Comparison of ENCODE assay signal across 10 mouse cellular contexts in the genomic region with DNA sequence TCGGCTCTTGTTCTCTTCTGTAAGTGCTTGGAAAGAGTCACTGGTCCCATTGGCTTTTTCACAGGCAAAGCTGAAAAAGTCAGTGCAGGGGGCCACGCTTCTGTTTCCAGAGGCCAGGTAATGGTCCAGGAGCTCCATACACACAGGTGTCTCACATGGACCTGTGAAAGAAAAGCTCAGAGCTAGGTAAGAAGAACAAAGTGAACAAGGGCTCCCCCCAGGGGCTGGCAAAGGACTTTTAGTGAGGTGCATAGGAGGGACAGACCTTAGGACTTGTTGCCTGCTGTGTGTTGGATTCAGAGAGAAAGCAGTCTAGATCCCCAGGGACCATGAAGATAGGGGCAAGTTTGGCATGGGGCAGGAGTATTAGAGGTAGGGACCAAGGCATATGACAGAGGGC. TPM values are rescaled to one million over a fixed set of nuclear protein-coding genes. Genes with fewer than 3 reads are reported as not detected.
A peak's percentile ranks its signal among the peaks of the same experiment; 100 is the strongest.
DNase-seq lines count a peak whose midpoint lies in the region; ATAC-seq and TF ChIP-seq lines count a peak whose summit lies in the region.
"Had no signal": no experiment of that assay in that cellular context is flagged by ENCODE, and none has a peak within 500 bp of the region (broad histone marks: within the 10 kb centered on the region; RNA-seq: fewer than 3 reads in every experiment).

No protein-coding gene starts in this region.

- H3K36me3 ChIP-seq in kidney, adult 2 months (ENCODE audit: control insufficient read depth, insufficient read depth, low read length), result no peaks in the 10 kb centered on the region

- TF ChIP-seq POLR2A in kidney, adult 2 months (IDR thresholded peaks at IDR 0.05; ENCODE audit: low read depth, low read length), result no peak

- no peak; the same call in 1 of the 2 replicates for TF ChIP-seq CTCF in kidney, adult 2 months (conservative IDR thresholded peaks at IDR 0.05; ENCODE audit: insufficient read depth, insufficient read length, low read depth, low read length)

- H3K4me1 ChIP-seq in kidney, adult 2 months (ENCODE audit: control insufficient read depth, insufficient read depth, low read length), result no peaks in the 10 kb centered on the region

- WGBS in kidney, adult 2 months, result 73% methylated on average over 2 of the region's 2 CpGs

- H3K4me3 ChIP-seq in kidney, adult 2 months (ENCODE audit: insufficient read depth, low read depth, low read length), result no peak overlapping the region
- H3K4me3 ChIP-seq: myocyte had no signal

- no peaks in the 10 kb centered on the region for H3K27me3 ChIP-seq in kidney, adult 2 months (replicated peaks; ENCODE audit: control insufficient read depth, insufficient read depth, low read length)

- DNase-seq in urinary bladder, postnatal 25 days (ENCODE audit: low spot score), result peak; percentile 8
- no peak for DNase-seq in urinary bladder, postnatal 4 days (ENCODE audit: low spot score in 2 of 2)
- DNase-seq in kidney, adult 2 months, result peak; percentile 25
- DNase-seq in lung, postnatal 25 days (ENCODE audit: low spot score), result peak; percentile 6
- DNase-seq in yolk sac, embryonic 10.5 days (ENCODE audit: low spot score), result peak; percentile 32
- no peak for DNase-seq in neural tube, embryonic 10.5 days (ENCODE audit: extremely low spot score, low spot score)
- DNase-seq in gastrocnemius, postnatal 4 days (ENCODE audit: low spot score in 2 of 2), result no peak

- no peak overlapping the region for H3K27ac ChIP-seq in kidney, adult 2 months (ENCODE audit: insufficient read depth, low read depth, low read length)

- ATAC-seq in cerebellum, adult (ENCODE audit: insufficient number of reproducible peaks, low FRiP score, low TSS enrichment), result no peak

RNA-seq across cellular contexts. Expression of gene Kel, which starts 1.2 kb away (rescaled TPM):
- 0.04 and 0.13 TPM in 2 replicates for polyA plus RNA-seq in kidney, adult 2 months (2012; rRNA removed)
- total RNA-seq in gastrocnemius, postnatal 4 days (2021), result 1 to 10 TPM in 1 of 2 experiments, under 1 TPM in 1; 0.78 to 1.4 TPM
- total RNA-seq: left cerebral cortex, postnatal 25 days had no signal
- polyA plus RNA-seq: myocyte had no signal

RNA-seq across cellular contexts. Expression of gene Llcfc1, which starts 18.7 kb away (rescaled TPM):
- polyA plus RNA-seq in kidney, adult 2 months (2012; rRNA removed), result 0.75 and 0.99 TPM in 2 replicates
- total RNA-seq in gastrocnemius, postnatal 4 days (2021), result not detected
- total RNA-seq: left cerebral cortex, postnatal 25 days had no signal
- polyA plus RNA-seq: myocyte had no signal

RNA-seq across cellular contexts. Expression of gene Trpv5, which starts 22.4 kb away (rescaled TPM):
- 6.6 and 12.4 TPM in 2 replicates for polyA plus RNA-seq in kidney, adult 2 months (2012; rRNA removed)
- not detected for total RNA-seq in gastrocnemius, postnatal 4 days (2021)
- total RNA-seq: left cerebral cortex, postnatal 25 days had no signal
- polyA plus RNA-seq: myocyte had no signal

Comparison
In these comparisons a context has a peak if more than half of its experiments do, and no peak if none do; other contexts are left out.
1. DNase-seq: peak in urinary bladder, postnatal 25 days (single experiment), kidney, adult 2 months (single experiment), lung, postnatal 25 days (single experiment) and yolk sac, embryonic 10.5 days (single experiment); none in urinary bladder, postnatal 4 days (0 of 2), neural tube, embryonic 10.5 days (single experiment) and gastrocnemius, postnatal 4 days (0 of 2).